Mouse (Mus musculus) lung, embryonic 16.5 days (tissue): ENCODE results near the gene Ccdc150. TPM values are rescaled to one million over a fixed set of nuclear protein-coding genes. Genes with fewer than 3 reads are reported as not detected.

Experiments used
- ATAC-seq: fragments of 200-750 bp; cut with Nextera tagmentation; 2 replicates; pipeline ENCODE4 v1.8.0; 2017; ENCODE audit warnings: low read depth, mild to moderate bottlenecking, moderate library complexity
- H3K27ac ChIP-seq: fragments of 300-500 bp; sonication (generic); 2 replicates; pipeline ENCODE4 v1.5.1; 2014; ENCODE audit warnings: mild to moderate bottlenecking, control low read depth, low read length
- H3K27me3 ChIP-seq: fragments of 300-500 bp; sonication (generic); 2 replicates; pipeline ENCODE4 v1.6.1; 2014; ENCODE audit warnings: low read depth, low read length, mixed read lengths; ENCODE audit not compliant: control insufficient read depth, insufficient read depth
- H3K36me3 ChIP-seq: fragments of 300-500 bp; sonication (generic); 2 replicates; pipeline ENCODE4 v1.6.1; 2014; ENCODE audit warnings: low read length; ENCODE audit not compliant: control insufficient read depth, insufficient read depth
- H3K4me1 ChIP-seq: fragments of 300-500 bp; sonication (generic); replicated peaks from 2 replicates; pipeline ENCODE4 v1.6.1; 2014; ENCODE audit warnings: low read length, mixed read lengths; ENCODE audit not compliant: control insufficient read depth, insufficient read depth
- H3K4me2 ChIP-seq: fragments of 300-500 bp; sonication (generic); 2 replicates; pipeline ENCODE4 v1.6.1; 2014; ENCODE audit warnings: low read depth, low read length, control low read depth
- H3K4me3 ChIP-seq: fragments of 300-500 bp; sonication (generic); 2 replicates; pipeline ENCODE4 v1.5.1; 2014; ENCODE audit warnings: mild to moderate bottlenecking, low read length, control low read depth
- H3K9ac ChIP-seq: fragments of 300-500 bp; sonication (generic); 2 replicates; pipeline ENCODE4 v1.6.1; 2014; ENCODE audit warnings: low read length, control low read depth
- H3K9me3 ChIP-seq: fragments of 300-500 bp; sonication (generic); 2 replicates; pipeline ENCODE4 v1.6.1; 2016; ENCODE audit warnings: low read length; ENCODE audit not compliant: control insufficient read depth
- WGBS: fragments of 180-500 bp; shearing (Covaris S2); extraction: QIAGEN DNeasy Blood & Tissue Kit; methylation state at CpG from one replicate; pipeline ENCODE4 v1.1.7; 2014; 5-methylcytosine and 5-hydroxymethylcytosine counted together
- polyA plus RNA-seq: library from polyadenylated mRNA; unstranded; fragments of >200 nt; fragmentation: Nextera tagmentation; extraction: Ambion mirVana; gene quantifications from 2 replicates; pipeline ENCODE4 v1.2.1, GENCODE M21; 2015

The Ccdc150 gene
- polyA plus RNA-seq: 0.31 and 0.33 TPM in 2 replicates

GRCm38 (mm10) chr1:54250158-54250866 lies at the start of gene Ccdc150:
Ccdc150 (plus strand) TSS chr1:54250683.
- Histone ChIP-seq H3K9ac (peak within 1 kb of the TSS; percentile 67), H3K27me3 (no peaks in the 10 kb centered on the region), H3K36me3 (no peaks in the 10 kb centered on the region), H3K9me3 (no peaks in the 10 kb centered on the region), H3K4me2 (peak within 1 kb of the TSS; percentile 75), H3K27ac (no peak within 1 kb of the TSS), H3K4me1 (no peaks in the 10 kb centered on the region), H3K4me3 (peak within 1 kb of the TSS; percentile 61)
- peak; percentile 100 for ATAC-seq
- WGBS: 17% methylated on average over 33 of the region's 33 CpGs

DNA sequence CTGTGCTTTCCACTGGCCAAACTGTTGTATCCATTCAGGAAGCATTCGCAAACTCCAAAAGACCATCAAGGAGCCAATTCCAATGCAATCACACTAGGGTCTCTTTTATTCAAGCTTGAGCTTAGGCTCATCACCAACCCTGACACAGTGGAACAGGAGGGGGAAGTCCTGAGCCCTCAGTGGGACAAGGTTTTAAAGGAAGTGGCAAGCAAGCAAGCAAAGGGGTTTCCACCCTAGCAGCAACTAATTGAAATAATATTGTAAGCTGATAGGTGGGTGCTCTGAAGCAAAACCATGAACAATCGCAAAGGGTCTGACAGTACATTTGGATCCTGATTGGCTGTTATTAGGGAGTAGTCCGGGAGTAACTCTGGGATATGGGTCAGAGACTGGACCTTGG lies 30.2 kb upstream of the Ccdc150 start:
- Histone ChIP-seq H3K4me2 (no peak overlapping the region), H3K27ac (no peak overlapping the region), H3K36me3 (no peaks in the 10 kb centered on the region), H3K9me3 (no peaks in the 10 kb centered on the region), H3K4me3 (no peak overlapping the region), H3K27me3 (no peaks in the 10 kb centered on the region), H3K9ac (no peak overlapping the region), H3K4me1 (no peaks in the 10 kb centered on the region)
- no peak for ATAC-seq
- 90% methylated on average over 3 of the region's 3 CpGs for WGBS

DNA sequence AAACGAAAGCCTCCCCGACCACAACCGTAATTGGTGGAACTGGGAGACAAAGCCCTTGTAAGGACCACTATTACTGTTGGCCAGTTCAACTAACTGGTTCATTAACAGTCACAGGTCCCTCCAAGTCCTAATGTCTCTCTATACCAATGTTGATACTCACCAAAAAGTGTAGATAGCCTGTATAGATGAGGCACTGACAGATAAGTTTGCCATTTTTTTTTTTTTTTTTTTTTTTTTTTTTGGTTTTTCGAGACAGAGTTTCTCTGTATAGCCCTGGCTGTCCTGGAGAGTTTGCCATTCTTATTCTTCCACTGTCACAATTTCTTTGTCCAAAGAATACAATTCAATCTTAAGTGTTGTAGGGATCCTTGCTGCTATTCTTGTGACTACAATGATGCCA lies 7.8 kb upstream of the Ccdc150 start:
- no peaks in the 10 kb centered on the region for H3K4me1 ChIP-seq
- no peaks in the 10 kb centered on the region for H3K36me3 ChIP-seq
- no peak overlapping the region for H3K4me3 ChIP-seq
- H3K4me2 ChIP-seq: no peak overlapping the region
- no peak overlapping the region for H3K27ac ChIP-seq
- no peak for ATAC-seq
- 94% methylated on average over 4 of the region's 4 CpGs for WGBS
- no peaks in the 10 kb centered on the region for H3K9me3 ChIP-seq
- H3K27me3 ChIP-seq: no peaks in the 10 kb centered on the region
- no peak overlapping the region for H3K9ac ChIP-seq

GRCm38 (mm10) chr1:54275552-54275951 lies 25.1 kb downstream of the Ccdc150 start:
- H3K4me2 ChIP-seq: no peak overlapping the region

GRCm38 (mm10) chr1:54279628-54280027 lies 29.1 kb downstream of the Ccdc150 start:
- H3K9me3 ChIP-seq: no peaks in the 10 kb centered on the region
- H3K9ac ChIP-seq: no peak overlapping the region
- no peaks in the 10 kb centered on the region for H3K27me3 ChIP-seq
- no peak overlapping the region for H3K4me2 ChIP-seq
- WGBS: 90% methylated on average over 1 of the region's 1 CpGs
- no peak overlapping the region for H3K27ac ChIP-seq
- no peak overlapping the region for H3K4me3 ChIP-seq
- no peaks in the 10 kb centered on the region for H3K4me1 ChIP-seq
- H3K36me3 ChIP-seq: no peaks in the 10 kb centered on the region
- ATAC-seq: no peak

More at GRCm38 (mm10) chr1:54275552-54275951, 25.1 kb downstream of the Ccdc150 start:
- H3K27ac ChIP-seq: no peak overlapping the region
- H3K9me3 ChIP-seq: no peaks in the 10 kb centered on the region
- 62% methylated on average over 3 of the region's 3 CpGs for WGBS
- H3K9ac ChIP-seq: no peak overlapping the region
- no peaks in the 10 kb centered on the region for H3K36me3 ChIP-seq
- no peak for ATAC-seq
- H3K4me1 ChIP-seq: no peaks in the 10 kb centered on the region
- H3K4me3 ChIP-seq: no peak overlapping the region
- H3K27me3 ChIP-seq: no peaks in the 10 kb centered on the region

- 82% methylated on average over 3 of the region's 3 CpGs for WGBS
- Histone ChIP-seq H3K36me3 (no peaks in the 10 kb centered on the region), H3K9me3 (no peaks in the 10 kb centered on the region), H3K27ac (no peak overlapping the region), H3K4me2 (no peak overlapping the region), H3K4me1 (no peaks in the 10 kb centered on the region), H3K27me3 (no peaks in the 10 kb centered on the region), H3K4me3 (no peak overlapping the region), H3K9ac (no peak overlapping the region)
- ATAC-seq: no peak
These were observed 30.2 kb downstream of the Ccdc150 start for GRCm38 (mm10) chr1:54280651-54281050.

- ATAC-seq: no peak
- Histone ChIP-seq H3K27me3 (no peaks in the 10 kb centered on the region), H3K4me1 (no peaks in the 10 kb centered on the region), H3K27ac (no peak overlapping the region), H3K9me3 (no peaks in the 10 kb centered on the region), H3K9ac (no peak overlapping the region), H3K4me3 (no peak overlapping the region), H3K36me3 (no peaks in the 10 kb centered on the region), H3K4me2 (no peak overlapping the region)
- 57% methylated on average over 2 of the region's 2 CpGs for WGBS
These were observed 55.9 kb downstream of the Ccdc150 start for GRCm38 (mm10) chr1:54306404-54306803.

DNA sequence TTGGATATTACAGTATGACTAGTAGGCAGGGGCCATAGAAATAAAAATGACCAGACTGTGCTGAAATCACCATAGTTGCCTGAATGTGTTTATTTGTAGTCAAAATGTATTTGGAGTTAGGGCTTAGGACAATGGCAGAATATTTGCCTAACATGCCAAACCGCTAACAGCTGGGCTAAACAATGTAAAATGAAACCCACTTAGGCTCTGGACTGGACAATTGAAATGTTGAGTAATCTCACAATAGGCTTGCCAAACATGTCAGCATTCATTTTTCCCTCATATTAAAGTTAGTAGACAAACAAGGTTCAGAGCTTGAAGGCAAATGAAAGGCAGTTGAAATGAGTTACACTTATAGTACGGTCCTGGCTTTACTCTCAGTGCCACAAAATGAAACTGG lies 76.2 kb downstream of the Ccdc150 start:
- H3K9me3 ChIP-seq: peaks cover 9% of the 10 kb centered on the region
- H3K4me1 ChIP-seq: no peaks in the 10 kb centered on the region
- no peak overlapping the region for H3K4me3 ChIP-seq
- no peak overlapping the region for H3K4me2 ChIP-seq
- no peaks in the 10 kb centered on the region for H3K27me3 ChIP-seq
- 80% methylated on average over 2 of the region's 2 CpGs for WGBS
- no peak overlapping the region for H3K27ac ChIP-seq
- no peak overlapping the region for H3K9ac ChIP-seq
- no peaks in the 10 kb centered on the region for H3K36me3 ChIP-seq
- ATAC-seq: no peak

DNA sequence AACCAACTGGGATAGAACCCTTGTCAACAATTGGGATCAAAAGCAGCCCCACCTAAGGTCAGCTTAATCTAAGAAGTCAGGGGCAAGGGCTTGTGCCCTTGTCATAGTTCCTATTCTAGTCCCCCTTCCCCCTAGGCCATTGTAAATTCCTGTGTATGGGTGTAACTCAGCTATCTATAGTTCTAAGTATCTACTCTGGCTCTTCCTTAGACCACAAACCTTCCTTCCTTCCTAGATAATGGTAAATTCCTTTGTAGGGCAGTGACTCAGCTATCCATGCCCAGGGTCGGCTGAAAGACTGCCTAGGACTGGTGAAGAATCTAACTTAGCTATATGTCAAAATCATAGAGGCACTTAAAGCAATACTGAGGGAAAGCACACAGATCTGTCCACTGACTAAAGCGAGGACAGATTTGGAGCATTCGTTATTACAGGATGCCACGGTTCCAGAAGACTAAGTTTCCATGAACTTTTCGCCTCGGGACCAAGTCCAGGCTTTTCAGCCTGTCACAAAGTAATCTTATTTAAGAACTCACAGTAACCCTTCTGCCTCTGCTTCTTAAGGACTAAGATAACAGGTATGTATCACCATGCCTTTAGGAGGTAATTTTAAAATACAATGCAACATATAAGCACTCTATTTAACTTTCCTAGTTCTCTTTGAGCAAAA lies 77.5 kb downstream of the Ccdc150 start:
- no peaks in the 10 kb centered on the region for H3K27me3 ChIP-seq
- H3K9me3 ChIP-seq: peaks cover 9% of the 10 kb centered on the region
- H3K36me3 ChIP-seq: no peaks in the 10 kb centered on the region
- WGBS: 87% methylated on average over 6 of the region's 6 CpGs
- no peak overlapping the region for H3K9ac ChIP-seq
- H3K4me2 ChIP-seq: no peak overlapping the region
- ATAC-seq: no peak
- no peaks in the 10 kb centered on the region for H3K4me1 ChIP-seq
- no peak overlapping the region for H3K4me3 ChIP-seq
- no peak overlapping the region for H3K27ac ChIP-seq
